Comparison of ENCODE assay signal across 11 mouse cellular contexts in genomic region chr8:119801168-119801567, GRCm38 (mm10). TPM values are rescaled to one million over a fixed set of nuclear protein-coding genes. Genes with fewer than 3 reads are reported as not detected.
DNase-seq lines count a peak whose midpoint lies in the region; ATAC-seq lines count a peak whose summit lies in the region.
"Had no signal": no experiment of that assay in that cellular context is flagged by ENCODE, and none has a peak within 500 bp of the region (broad histone marks: within the 10 kb centered on the region; RNA-seq: fewer than 3 reads in every experiment).

No protein-coding gene starts in this region.

- H3K9me3 ChIP-seq in forebrain, embryonic 15.5 days = no peaks in the 10 kb centered on the region
- H3K9me3 ChIP-seq in midbrain, embryonic 13.5 days = no peaks in the 10 kb centered on the region

- H3K4me3 ChIP-seq in forebrain, embryonic 15.5 days = no peak overlapping the region
- no peak overlapping the region for H3K4me3 ChIP-seq in midbrain, embryonic 13.5 days (replicated peaks)

- no peaks in the 10 kb centered on the region for H3K36me3 ChIP-seq in forebrain, embryonic 15.5 days
- H3K36me3 ChIP-seq in midbrain, embryonic 13.5 days = no peaks in the 10 kb centered on the region

- H3K27me3 ChIP-seq in forebrain, embryonic 15.5 days = no peaks in the 10 kb centered on the region
- no peaks in the 10 kb centered on the region for H3K27me3 ChIP-seq in midbrain, embryonic 13.5 days

- H3K27ac ChIP-seq in forebrain, embryonic 15.5 days (replicated peaks) = peak overlapping the region; percentile 71
- peak overlapping the region; percentile 71 for H3K27ac ChIP-seq in midbrain, embryonic 13.5 days

- peak; percentile 76 to 80 for DNase-seq in left cerebral cortex, postnatal 14 days (ENCODE audit: low spot score in 2 of 2)
- no peak for DNase-seq in left cerebral cortex, postnatal 36 days (ENCODE audit: low spot score in 2 of 2)
- peak; percentile 54 for DNase-seq in right cerebral cortex, postnatal 25 days
- DNase-seq in adrenal gland, adult 8-10 months = no peak
- no peak for DNase-seq in gastrocnemius, postnatal 10 days
- DNase-seq: kidney, postnatal 10 days; lung, postnatal 4 days; thymus, postnatal 36 days had no signal

- no peak overlapping the region for H3K9ac ChIP-seq in forebrain, embryonic 15.5 days (replicated peaks)
- peak overlapping the region; percentile 21 for H3K9ac ChIP-seq in midbrain, embryonic 13.5 days (replicated peaks)

- intact Hi-C loops in left cerebral cortex, postnatal 14 days (cut with DNase I) = no loop called here
- intact Hi-C loops in left cerebral cortex, postnatal 36 days (cut with DNase I) = no loop called here

- peaks cover 36% of the 10 kb centered on the region for H3K4me1 ChIP-seq in forebrain, embryonic 15.5 days
- H3K4me1 ChIP-seq in midbrain, embryonic 13.5 days (replicated peaks) = peaks cover 39% of the 10 kb centered on the region

- no peak overlapping the region for H3K4me2 ChIP-seq in forebrain, embryonic 15.5 days (replicated peaks)
- H3K4me2 ChIP-seq in midbrain, embryonic 13.5 days (replicated peaks) = 0 out of 2 replicates have a peak overlapping the region, but pooled peaks have one; percentile 17

- WGBS in forebrain, embryonic 15.5 days = 9% methylated on average over 4 of the region's 4 CpGs
- 6% methylated on average over 4 of the region's 4 CpGs for WGBS in midbrain, embryonic 13.5 days

- ATAC-seq in forebrain, embryonic 15.5 days (replicated peaks) = no peak
- peak; percentile 16; the same call in 1 of the 2 replicates for ATAC-seq in midbrain, embryonic 13.5 days
- no peak for ATAC-seq in activated CD4-positive, CD25-positive, alpha-beta regulatory T cell, adult 4 months

RNA-seq across cellular contexts. Expression of gene Tldc1, which starts 23.0 kb away (rescaled TPM):
- 10 to 100 TPM; 17.3 to 19.0 TPM for total RNA-seq in left cerebral cortex, postnatal 14 days (2021)
- 10 to 100 TPM; 14.3 to 14.5 TPM for total RNA-seq in left cerebral cortex, postnatal 36 days (2021)
- polyA plus RNA-seq in forebrain, embryonic 15.5 days (2015; fragmentation: Nextera tagmentation; extraction: Ambion mirVana) = 14.5 and 14.9 TPM in 2 replicates
- 10.9 and 11.0 TPM in 2 replicates for polyA plus RNA-seq in midbrain, embryonic 13.5 days (2015; fragmentation: Nextera tagmentation; extraction: Ambion mirVana)
- polyA plus RNA-seq in activated CD4-positive, CD25-positive, alpha-beta regulatory T cell, adult 4 months (2017; shearing (Covaris generic)) = 10 to 100 TPM in 1 of 2 experiments, 1 to 10 TPM in 1; 8.8 to 11.1 TPM
- total RNA-seq in adrenal gland, adult 8-10 months (2022) = 10 to 100 TPM; 16.1 to 18.1 (median 17.1) TPM
- 1 to 10 TPM; 4.7 to 5.2 TPM for total RNA-seq in gastrocnemius, postnatal 10 days (2021)

RNA-seq across cellular contexts. Expression of gene Cotl1, which starts 39.2 kb away (rescaled TPM):
- 10 to 100 TPM; 65.0 to 67.4 TPM for total RNA-seq in left cerebral cortex, postnatal 14 days (2021)
- 10 to 100 TPM; 56.9 to 57.0 TPM for total RNA-seq in left cerebral cortex, postnatal 36 days (2021)
- 127 and 138 TPM in 2 replicates for polyA plus RNA-seq in forebrain, embryonic 15.5 days (2015; fragmentation: Nextera tagmentation; extraction: Ambion mirVana)
- 79.8 and 105 TPM in 2 replicates for polyA plus RNA-seq in midbrain, embryonic 13.5 days (2015; fragmentation: Nextera tagmentation; extraction: Ambion mirVana)
- 100 to 1,000 TPM; 219 to 262 TPM for polyA plus RNA-seq in activated CD4-positive, CD25-positive, alpha-beta regulatory T cell, adult 4 months (2017; shearing (Covaris generic))
- 10 to 100 TPM; 38.1 to 64.0 (median 54.4) TPM for total RNA-seq in adrenal gland, adult 8-10 months (2022)
- 10 to 100 TPM; 38.3 to 41.8 TPM for total RNA-seq in gastrocnemius, postnatal 10 days (2021)

Comparison
In these comparisons a context has a peak if more than half of its experiments do, and no peak if none do; other contexts are left out.
1. DNase-seq: peak in left cerebral cortex, postnatal 14 days (2 of 2) and right cerebral cortex, postnatal 25 days (single experiment); none in left cerebral cortex, postnatal 36 days (0 of 2), adrenal gland, adult 8-10 months (single experiment) and gastrocnemius, postnatal 10 days (single experiment).